Comparison of ENCODE assay signal across 10 mouse cellular contexts in genomic region chr5:140581569-140581968, GRCm38 (mm10). TPM values are rescaled to one million over a fixed set of nuclear protein-coding genes. Genes with fewer than 3 reads are reported as not detected.
A peak's percentile ranks its signal among the peaks of the same experiment; 100 is the strongest.
DNase-seq lines count a peak whose midpoint lies in the region; ATAC-seq and TF ChIP-seq lines count a peak whose summit lies in the region.
"Had no signal": no experiment of that assay in that cellular context is flagged by ENCODE, and none has a peak within 500 bp of the region (broad histone marks: within the 10 kb centered on the region; RNA-seq: fewer than 3 reads in every experiment).

No protein-coding gene starts in this region.

- no peaks in the 10 kb centered on the region for H3K9me3 ChIP-seq in lung, postnatal 0 days (ENCODE audit: low read length)
- H3K9me3 ChIP-seq in embryonic facial prominence, embryonic 13.5 days, result no peaks in the 10 kb centered on the region
- H3K9me3 ChIP-seq: heart, embryonic 15.5 days had no signal

- H3K27ac ChIP-seq in lung, postnatal 0 days (ENCODE audit: low read length), result no peak overlapping the region
- peak overlapping the region; percentile 84 for H3K27ac ChIP-seq in embryonic facial prominence, embryonic 13.5 days
- H3K27ac ChIP-seq: heart, embryonic 15.5 days had no signal

- H3K4me2 ChIP-seq in lung, postnatal 0 days (replicated peaks; ENCODE audit: low read depth, low read length), result no peak overlapping the region
- peak overlapping the region; percentile 27; the same call in 1 of the 2 replicates for H3K4me2 ChIP-seq in embryonic facial prominence, embryonic 13.5 days
- H3K4me2 ChIP-seq: heart, embryonic 15.5 days had no signal

- H3K36me3 ChIP-seq in lung, postnatal 0 days (ENCODE audit: insufficient read depth, low read length), result no peaks in the 10 kb centered on the region
- no peaks in the 10 kb centered on the region for H3K36me3 ChIP-seq in embryonic facial prominence, embryonic 13.5 days
- H3K36me3 ChIP-seq: heart, embryonic 15.5 days had no signal

- ATAC-seq in lung, postnatal 0 days, result peak; percentile 67
- peak; percentile 35 for ATAC-seq in embryonic facial prominence, embryonic 13.5 days (ENCODE audit: insufficient number of reproducible peaks, insufficient read depth, low FRiP score, low TSS enrichment, low read depth)
- ATAC-seq in frontal cortex, adult (ENCODE audit: low TSS enrichment), result no peak

- WGBS in lung, postnatal 0 days, result 17% methylated on average over 4 of the region's 5 CpGs
- 0% methylated on average over 5 of the region's 5 CpGs for WGBS in embryonic facial prominence, embryonic 13.5 days

- H3K9ac ChIP-seq in lung, postnatal 0 days (replicated peaks; ENCODE audit: low read depth), result no peak overlapping the region
- H3K9ac ChIP-seq in embryonic facial prominence, embryonic 13.5 days, result 0 out of 2 replicates have a peak overlapping the region, but pooled peaks have one; percentile 12
- H3K9ac ChIP-seq: heart, embryonic 15.5 days had no signal

- no peak for TF ChIP-seq EP300 in lung, postnatal 0 days (IDR thresholded peaks at IDR 0.05)

- H3K4me3 ChIP-seq in lung, postnatal 0 days (ENCODE audit: low read depth, low read length), result no peak overlapping the region
- H3K4me3 ChIP-seq in embryonic facial prominence, embryonic 13.5 days, result no peak overlapping the region
- H3K4me3 ChIP-seq: heart, embryonic 15.5 days had no signal

- DNase-seq in heart, postnatal 10 days, result peak; percentile 59 to 68
- DNase-seq in heart, adult 8-10 months (ENCODE audit: low spot score), result no peak
- DNase-seq in lung, postnatal 0 days (ENCODE audit: low spot score), result peak; percentile 28
- DNase-seq in lung, postnatal 36 days, result no peak
- DNase-seq in retina, embryonic 14.5 days (ENCODE audit: low spot score), result peak; percentile 63
- no peak for DNase-seq in left cerebral cortex, adult 11 months (ENCODE audit: low spot score)
- DNase-seq: left cerebral cortex, postnatal 4 days had no signal

- H3K27me3 ChIP-seq in lung, postnatal 0 days (replicated peaks; ENCODE audit: insufficient read depth, low read length), result no peaks in the 10 kb centered on the region
- no peaks in the 10 kb centered on the region for H3K27me3 ChIP-seq in embryonic facial prominence, embryonic 13.5 days

- intact Hi-C loops in heart, postnatal 10 days (cut with DNase I), result no loop called here

- no peak for TF ChIP-seq CTCF in lung, postnatal 0 days (IDR thresholded peaks at IDR 0.05)

- H3K4me1 ChIP-seq in lung, postnatal 0 days (ENCODE audit: insufficient read depth, low read depth, low read length), result no peaks in the 10 kb centered on the region
- peaks cover 62% of the 10 kb centered on the region for H3K4me1 ChIP-seq in embryonic facial prominence, embryonic 13.5 days

RNA-seq across cellular contexts. Expression of gene Grifin, which starts 16.7 kb away (rescaled TPM):
- not detected for total RNA-seq in heart, postnatal 10 days (2021)
- not detected for total RNA-seq in heart, adult 8-10 months (2022)
- polyA plus RNA-seq in lung, postnatal 0 days (2015; fragmentation: Nextera tagmentation; extraction: Ambion mirVana), result not detected in 2 replicates
- polyA plus RNA-seq in embryonic facial prominence, embryonic 13.5 days (2015; fragmentation: Nextera tagmentation; extraction: Ambion mirVana), result not detected in 2 replicates
- total RNA-seq: left cerebral cortex, postnatal 4 days had no signal
- polyA plus RNA-seq: heart, embryonic 15.5 days had no signal

RNA-seq across cellular contexts. Expression of gene Lfng, which starts 25.6 kb away (rescaled TPM):
- 10 to 100 TPM; 14.1 to 15.7 TPM for total RNA-seq in heart, postnatal 10 days (2021)
- total RNA-seq in heart, adult 8-10 months (2022), result 1 to 10 TPM; 6.0 to 8.3 (median 6.9) TPM
- polyA plus RNA-seq in lung, postnatal 0 days (2015; fragmentation: Nextera tagmentation; extraction: Ambion mirVana), result 23.1 and 25.5 TPM in 2 replicates
- 20.6 and 21.8 TPM in 2 replicates for polyA plus RNA-seq in embryonic facial prominence, embryonic 13.5 days (2015; fragmentation: Nextera tagmentation; extraction: Ambion mirVana)

Comparison
In these comparisons a context has a peak if more than half of its experiments do, and no peak if none do; other contexts are left out.
1. DNase-seq: peak in heart, postnatal 10 days (2 of 2), lung, postnatal 0 days (single experiment) and retina, embryonic 14.5 days (single experiment); none in heart, adult 8-10 months (single experiment), lung, postnatal 36 days (single experiment) and left cerebral cortex, adult 11 months (single experiment).